Mouse (Mus musculus): Measurements from ENCODE around the gene Gm3629. TPM values are rescaled to one million over a fixed set of nuclear protein-coding genes. Genes with fewer than 3 reads are reported as not detected.

Gm3629 gene
- not detected in 2 replicates for total RNA-seq (2023)

DNA sequence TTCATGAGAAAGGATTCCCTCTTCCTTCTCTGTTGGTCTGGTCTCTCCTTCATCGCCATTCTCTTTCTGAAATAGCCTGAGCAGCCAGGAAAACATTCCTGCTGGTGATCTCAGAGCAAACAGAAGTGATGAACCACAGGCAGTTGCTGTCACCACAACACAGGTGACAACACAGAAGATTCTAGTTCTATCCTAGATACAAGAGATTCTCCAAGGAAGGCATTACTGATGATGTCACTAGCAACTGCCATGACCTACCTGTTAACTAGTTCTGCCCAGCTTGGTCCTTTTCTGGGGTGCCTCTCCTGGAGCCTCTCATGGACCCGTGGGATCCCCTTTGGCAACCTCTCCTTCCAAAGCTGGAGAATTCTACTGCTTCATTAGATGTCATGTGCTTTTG is at the start of gene Gm3629:
TSS of gene Gm3629 (minus strand) at position 101 of the 400 bp plus-strand sequence.

DNA sequence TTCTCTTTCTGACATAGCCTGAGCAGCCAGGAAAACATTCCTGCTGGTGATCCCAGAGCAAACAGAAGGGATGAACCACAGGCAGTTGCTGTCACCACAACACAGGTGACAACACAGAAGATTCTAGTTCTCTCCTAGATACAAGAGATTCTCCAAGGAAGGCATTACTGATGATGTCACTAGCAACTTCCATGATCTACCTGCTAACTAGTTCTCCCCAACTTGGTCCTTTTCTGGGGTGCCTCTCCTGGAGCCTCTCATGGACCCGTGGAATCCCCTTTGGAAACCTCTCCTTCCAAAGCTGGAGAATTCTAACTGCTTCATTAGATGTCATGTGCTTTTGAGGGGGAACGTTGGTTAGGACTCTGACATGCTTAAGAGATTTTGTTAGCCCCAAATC is 31.9 kb upstream of the Gm3629 start, which contains the start of gene Gm3460:
TSS of gene Gm3460 (minus strand) at position 101 of the 400 bp plus-strand sequence.

DNA sequence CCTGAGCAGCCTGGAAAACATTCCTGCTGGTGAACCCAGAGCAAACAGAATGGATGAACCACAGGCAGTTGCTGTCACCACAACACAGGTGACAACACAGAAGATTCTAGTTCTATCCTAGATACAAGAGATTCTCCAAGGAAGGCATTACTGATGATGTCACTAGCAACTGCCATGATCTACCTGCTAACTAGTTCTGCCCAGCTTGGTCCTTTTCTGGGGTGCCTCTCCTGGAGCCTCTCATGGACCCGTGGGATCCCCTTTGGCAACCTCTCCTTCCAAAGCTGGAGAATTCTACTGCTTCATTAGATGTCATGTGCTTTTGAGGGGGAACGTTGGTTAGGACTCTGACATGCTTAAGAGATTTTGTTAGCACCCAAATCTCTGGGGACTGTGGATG is 53.2 kb downstream of the Gm3629 start, which contains the start of gene Gm8356:
TSS of gene Gm8356 (minus strand) at position 101 of the 400 bp plus-strand sequence.

Other genes with a start within 250 kb of the Gm3629 start
- gene Gm3618, start 246.9 kb downstream of the Gm3629 start, total RNA-seq (2023), result not detected in 2 replicates
- gene Gm16440, start 200.3 kb downstream of the Gm3629 start, total RNA-seq (2023), result not detected in 2 replicates
- not detected in 2 replicates for gene Gm3591, start 178.1 kb downstream of the Gm3629 start, total RNA-seq (2023)
- gene Gm3594, start 146.0 kb downstream of the Gm3629 start, total RNA-seq (2023), result not detected in 2 replicates
- not detected in 2 replicates for gene Gm8356, start 53.3 kb downstream of the Gm3629 start, total RNA-seq (2023)
- not detected in 2 replicates for gene Gm3460, start 31.8 kb upstream of the Gm3629 start, total RNA-seq (2023)
- gene Gm10251, start 93.6 kb upstream of the Gm3629 start, total RNA-seq (2023), result not detected in 2 replicates
- gene Gm8050, start 129.6 kb upstream of the Gm3629 start, total RNA-seq (2023), result not detected in 2 replicates
- not detected in 2 replicates for gene Gm3636, start 151.7 kb upstream of the Gm3629 start, total RNA-seq (2023)
- gene Gm8362, start 183.8 kb upstream of the Gm3629 start, total RNA-seq (2023), result not detected in 2 replicates
- not detected in 2 replicates for gene Gm3642, start 249.7 kb upstream of the Gm3629 start, total RNA-seq (2023)